Mouse (Mus musculus) liver, embryonic 14.5 days (tissue): ENCODE results near the gene Dnah10.
A peak's percentile ranks its signal among the peaks of the same experiment; 100 is the strongest.

Experiments used
- CTCF ChIP-seq: IDR thresholded peaks from 2 replicates; pipeline ENCODE4 v1.5.1; 2016; ENCODE audit warnings: antibody characterized with exemption, low read depth, control low read depth
- EP300 ChIP-seq: IDR thresholded peaks from 2 replicates; pipeline ENCODE4 v1.6.1; 2016; ENCODE audit warnings: antibody characterized with exemption, low read depth

- TF ChIP-seq CTCF (0 out of 2 replicates have a peak, but pooled peaks have one; percentile 8), EP300 (no peak)
Measured at GRCm38 (mm10) chr5:124862013-124862866, 137.4 kb downstream of the Dnah10 start, which contains the start of the genes Ccdc92 and Zfp664.
